Mouse (Mus musculus) neural tube, embryonic 10.5 days (tissue): Measurements from ENCODE around the gene Pter.

Experiments
- DNase-seq: peaks from one replicate; pipeline ENCODE4 v3.0.0-alpha.2; 2017; ENCODE audit warnings: low spot score; ENCODE audit errors: extremely low spot score

The Pter gene

GRCm38 (mm10) chr2:12923804-12924591 lies at the start of gene Pter:
Pter (plus strand) TSS chr2:12924041.
- DNase-seq, result peak; percentile 83

GRCm38 (mm10) chr2:12874232-12874631 lies 49.6 kb upstream of the Pter start:
- no peak for DNase-seq

- no peak for DNase-seq
Observed at GRCm38 (mm10) chr2:12879492-12879891, 44.3 kb upstream of the Pter start.

- DNase-seq, result no peak
Observed at GRCm38 (mm10) chr2:12881009-12881408, 42.8 kb upstream of the Pter start.

- DNase-seq, result no peak
Observed at GRCm38 (mm10) chr2:12883276-12883914, 40.4 kb upstream of the Pter start.

GRCm38 (mm10) chr2:12887015-12887414 lies 36.8 kb upstream of the Pter start:
- DNase-seq, result no peak

- no peak for DNase-seq
Observed at GRCm38 (mm10) chr2:12905786-12906185, 18.1 kb upstream of the Pter start.

GRCm38 (mm10) chr2:12925643-12926042 lies 1.8 kb downstream of the Pter start:
- DNase-seq, result no peak

- no peak for DNase-seq
Observed at GRCm38 (mm10) chr2:12930338-12930737, 6.5 kb downstream of the Pter start.

- DNase-seq, result no peak
Observed at GRCm38 (mm10) chr2:12933905-12934304, 10.1 kb downstream of the Pter start.

- DNase-seq, result no peak
Observed at GRCm38 (mm10) chr2:12935286-12935685, 11.4 kb downstream of the Pter start.

- DNase-seq, result no peak
Observed at GRCm38 (mm10) chr2:12937461-12938217, 13.8 kb downstream of the Pter start.

- DNase-seq, result no peak
Observed at GRCm38 (mm10) chr2:12938641-12939040, 14.8 kb downstream of the Pter start.

- DNase-seq, result no peak
Observed at GRCm38 (mm10) chr2:12956703-12957424, 33.0 kb downstream of the Pter start.

- DNase-seq, result no peak
Observed at GRCm38 (mm10) chr2:12970049-12970724, 46.3 kb downstream of the Pter start.

GRCm38 (mm10) chr2:12973752-12974151 lies 49.9 kb downstream of the Pter start:
- DNase-seq, result no peak

- no peak for DNase-seq
Observed at GRCm38 (mm10) chr2:12977367-12977766, 53.5 kb downstream of the Pter start.

GRCm38 (mm10) chr2:12978771-12979170 lies 54.9 kb downstream of the Pter start:
- DNase-seq, result no peak

- no peak for DNase-seq
Observed at GRCm38 (mm10) chr2:12984901-12985732, 61.3 kb downstream of the Pter start.

- DNase-seq, result no peak
Observed at GRCm38 (mm10) chr2:13000026-13000425, 76.2 kb downstream of the Pter start.
